Mouse (Mus musculus) monocyte, adult 2 months (primary cell): ENCODE data around the gene Syce3.

Experiments used
- DNase-seq, 2 experiments: peaks; one replicate each; pipeline ENCODE4 v3.0.0; 2022; ENCODE audit warnings: low spot score in 2 of 2, low read depth in 1 of 2

The Syce3 gene

GRCm38 (mm10) chr15:89424621-89425020, 14.3 kb upstream of the Syce3 start:
- DNase-seq: no peak

GRCm38 (mm10) chr15:89421938-89422337, 11.6 kb upstream of the Syce3 start:
- DNase-seq: no peak

GRCm38 (mm10) chr15:89415282-89415681, 5.0 kb upstream of the Syce3 start:
- DNase-seq: no peak

DNA sequence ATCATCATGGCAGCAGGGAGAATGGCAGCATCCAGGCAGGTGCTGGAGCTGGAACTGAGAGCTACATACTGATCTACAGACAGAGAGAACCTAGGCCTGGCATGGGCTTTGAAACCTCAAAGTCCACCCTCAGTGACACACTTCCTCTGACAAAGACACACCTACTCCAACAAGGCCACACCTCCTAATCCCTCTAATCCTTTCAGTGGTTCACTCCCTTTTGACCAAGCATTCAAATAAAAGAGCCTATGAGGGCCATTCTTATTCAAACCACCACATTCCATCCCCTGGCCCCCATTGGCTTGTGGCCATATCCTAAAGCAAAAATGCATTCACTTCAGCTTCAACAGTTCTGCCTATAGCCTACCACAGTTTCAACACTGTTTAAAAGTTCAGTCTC, 3.6 kb downstream of the Syce3 start:
- no peak for DNase-seq

- no peak for DNase-seq
These were observed 5.3 kb downstream of the Syce3 start for GRCm38 (mm10) chr15:89404831-89405623.

DNA sequence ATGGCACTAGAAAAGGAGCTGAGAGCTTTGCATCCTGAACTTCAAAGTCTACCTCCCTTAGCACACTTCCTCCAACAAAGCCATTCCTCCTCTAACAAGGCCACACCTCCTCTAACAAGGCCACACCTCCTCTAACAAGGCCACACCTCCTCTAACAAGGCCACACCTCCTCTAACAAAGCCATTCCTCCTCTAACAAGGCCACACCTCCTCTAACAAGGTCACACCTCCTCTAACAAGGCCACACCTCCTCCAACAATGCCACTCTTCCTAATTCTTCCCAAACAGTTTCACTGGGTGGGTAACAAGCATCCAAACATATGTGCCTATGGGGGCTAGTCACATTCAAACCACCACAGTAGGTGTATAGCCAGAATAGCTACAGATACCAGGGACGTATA, 7.8 kb downstream of the Syce3 start:
- no peak for DNase-seq

DNA sequence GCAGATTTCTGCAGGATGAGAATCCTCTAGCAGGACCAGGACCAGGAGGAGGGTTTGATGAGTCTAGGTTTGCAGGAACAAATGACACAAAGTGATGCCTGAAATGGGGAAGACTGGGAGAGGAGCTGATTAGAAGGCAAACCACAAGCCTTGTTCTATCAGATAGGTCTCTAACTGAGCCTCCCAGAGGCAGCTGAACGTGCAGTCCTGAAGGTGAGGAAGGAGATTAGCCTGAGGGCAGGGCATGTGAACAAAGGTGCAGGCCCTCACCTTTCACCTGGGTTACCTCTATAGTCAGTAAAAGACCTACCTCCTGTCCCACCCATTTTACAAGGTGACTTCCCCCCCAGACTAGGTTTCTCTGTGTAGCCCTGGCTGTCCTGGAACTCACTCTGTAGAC, 10.6 kb downstream of the Syce3 start:
- no peak for DNase-seq

GRCm38 (mm10) chr15:89398146-89398545, 12.2 kb downstream of the Syce3 start:
- no peak for DNase-seq

DNA sequence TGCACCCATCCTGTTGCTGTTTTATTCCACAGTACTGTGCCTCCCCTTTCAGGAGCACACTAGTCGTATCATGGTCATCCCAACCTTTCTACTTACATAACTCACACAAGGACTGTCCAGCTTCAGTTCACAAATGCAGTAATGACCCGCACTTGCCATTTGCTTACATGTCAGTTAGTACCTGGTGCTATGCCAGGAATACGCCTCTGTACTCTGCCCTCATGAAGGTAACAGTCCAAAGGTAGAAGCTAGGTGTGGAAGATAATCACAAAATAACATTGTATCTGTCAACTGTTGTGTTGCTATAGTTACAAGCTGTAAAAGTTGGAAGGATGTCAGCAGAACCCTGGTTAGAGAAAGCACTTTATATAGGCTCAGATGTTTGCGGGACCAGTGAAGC, 13.4 kb downstream of the Syce3 start:
- no peak for DNase-seq

GRCm38 (mm10) chr15:89390081-89390480, 20.2 kb downstream of the Syce3 start:
- no peak for DNase-seq

- DNase-seq: no peak
These were observed 23.2 kb downstream of the Syce3 start for GRCm38 (mm10) chr15:89387127-89387526.

- no peak for DNase-seq
These were observed 25.7 kb downstream of the Syce3 start, which contains the start of gene Klhdc7b for GRCm38 (mm10) chr15:89384617-89385016. Gene Klhdc7b, plus strand, starts transcription at chr15:89384917.

GRCm38 (mm10) chr15:89379429-89379828, 30.9 kb downstream of the Syce3 start:
- no peak for DNase-seq

DNA sequence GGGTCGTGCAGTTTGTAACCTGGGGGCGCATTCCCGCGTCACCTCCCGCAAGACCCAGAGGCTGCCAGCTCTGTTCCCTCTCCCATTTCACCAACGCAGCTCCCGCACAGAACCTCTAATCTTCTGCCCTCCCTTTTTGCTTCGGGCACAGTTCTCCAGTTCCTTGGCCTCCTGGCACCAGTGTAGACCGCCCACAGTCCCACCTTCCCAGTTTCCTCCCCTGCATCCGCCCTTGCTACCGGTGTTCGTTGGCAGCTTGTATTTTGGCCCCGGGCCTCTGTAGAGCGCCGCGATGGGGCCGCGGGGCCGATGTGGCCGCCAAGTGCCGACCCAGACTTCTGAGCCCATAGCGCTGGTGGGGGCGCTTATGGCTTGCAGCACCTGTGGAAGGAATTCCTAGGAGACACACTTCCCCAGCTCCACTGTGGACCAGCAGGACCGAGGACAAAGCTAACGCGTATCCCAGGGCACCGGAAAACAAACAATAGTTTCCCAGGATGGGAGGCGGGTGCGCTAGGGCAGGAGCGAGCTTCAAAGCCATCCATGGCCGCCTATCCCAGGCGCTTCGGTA, 31.4 kb downstream of the Syce3 start, which contains the start of gene Odf3b:
Gene Odf3b (minus strand): TSS at position 452 of the 571 bp plus-strand sequence.
- no peak for DNase-seq

- no peak for DNase-seq
These were observed 32.1 kb downstream of the Syce3 start for GRCm38 (mm10) chr15:89377938-89378828.

DNA sequence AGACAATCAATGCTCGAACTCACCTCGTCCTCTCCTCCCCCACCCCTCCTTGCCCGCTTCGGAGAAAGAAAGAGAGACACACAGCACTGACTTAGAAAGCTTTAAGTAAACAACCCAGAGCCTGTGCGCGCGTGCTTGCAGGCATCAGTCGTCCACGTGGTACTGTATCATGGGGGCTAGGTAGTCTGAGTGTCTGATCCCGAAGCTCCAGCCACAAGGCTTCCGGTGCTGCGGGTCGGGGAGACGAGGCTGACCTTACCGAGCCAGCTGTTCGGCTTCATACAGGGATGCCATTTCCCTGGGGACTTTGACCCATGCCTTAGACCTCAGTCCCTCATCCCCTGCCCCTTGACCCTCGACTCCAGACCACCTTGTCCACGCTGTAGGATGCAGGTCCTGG, 32.9 kb downstream of the Syce3 start:
- no peak for DNase-seq

GRCm38 (mm10) chr15:89376957-89377356, 33.3 kb downstream of the Syce3 start, which contains the start of gene Tymp:
Gene Tymp, minus strand, starts transcription at chr15:89377039.
- no peak for DNase-seq

DNA sequence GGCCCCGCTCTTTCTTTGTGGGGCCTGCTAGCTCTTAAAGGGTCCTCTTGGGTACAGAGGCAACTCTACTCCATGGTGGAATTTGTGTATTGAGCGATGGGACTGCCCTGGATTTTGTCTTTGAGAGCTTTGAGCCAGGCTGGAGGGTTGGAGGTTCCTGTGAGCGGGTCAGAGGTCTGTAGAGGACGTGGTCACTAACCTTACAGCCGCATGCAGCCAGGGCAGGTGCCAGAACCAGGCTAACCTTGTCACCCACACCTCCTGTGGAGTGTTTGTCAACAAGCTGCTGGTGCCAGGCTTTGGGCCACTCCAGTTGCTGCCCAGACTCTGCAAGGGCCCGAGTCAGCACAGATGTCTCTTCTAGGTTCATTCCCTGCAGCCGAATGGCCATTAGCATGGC, 34.3 kb downstream of the Syce3 start:
- DNase-seq: no peak

- no peak for DNase-seq
These were observed 35.3 kb downstream of the Syce3 start for GRCm38 (mm10) chr15:89374801-89375534.

DNA sequence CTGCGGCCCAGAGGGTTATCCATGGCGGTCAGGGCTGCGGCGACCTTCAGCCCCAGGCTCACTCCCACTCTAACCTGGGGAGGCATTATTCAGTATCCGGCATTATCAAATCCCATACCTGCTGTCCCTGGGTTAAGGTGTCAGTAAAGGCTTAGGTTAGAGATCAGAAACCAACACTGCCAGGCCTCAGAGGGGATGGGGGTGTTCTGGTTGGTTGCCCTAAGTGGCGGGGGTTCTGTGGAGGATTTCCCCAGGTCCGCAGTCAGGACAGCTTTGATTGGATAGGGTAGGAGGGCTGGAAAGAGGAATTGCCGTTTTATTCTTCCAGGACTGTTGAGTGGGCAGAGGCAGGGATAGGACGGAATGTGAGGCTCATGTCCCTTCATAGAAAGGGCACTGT, 36.0 kb downstream of the Syce3 start:
- no peak for DNase-seq

GRCm38 (mm10) chr15:89373762-89374248, 36.5 kb downstream of the Syce3 start, which contains the start of gene Sco2:
Gene Sco2, minus strand, starts transcription at chr15:89373846.
- peak; percentile 71 to 86 for DNase-seq
